Mouse (Mus musculus) ES-E14 (cell line): ENCODE measurements around the gene Clip1.

Experiments
- CHD2 ChIP-seq: IDR thresholded peaks from 2 replicates; pipeline ENCODE4 v1.6.1; 2014; ENCODE audit warnings: mild to moderate bottlenecking, low read depth, low read length, inconsistent platforms
- HCFC1 ChIP-seq: IDR thresholded peaks from 2 replicates; pipeline ENCODE4 v1.6.1; 2012; ENCODE audit warnings: low read length, inconsistent platforms, borderline replicate concordance; ENCODE audit not compliant: insufficient read depth
- MAFK ChIP-seq: IDR thresholded peaks from 2 replicates; pipeline ENCODE4 v1.6.1; 2014; ENCODE audit warnings: mild to moderate bottlenecking, low read depth, low read length, inconsistent platforms; ENCODE audit not compliant: insufficient read depth
- ZNF384 ChIP-seq: IDR thresholded peaks from 2 replicates; pipeline ENCODE4 v1.6.1; 2012; ENCODE audit warnings: low read depth, low read length, inconsistent platforms

- no peak for TF ChIP-seq MAFK
- TF ChIP-seq CHD2, result no peak
- no peak for TF ChIP-seq HCFC1
- TF ChIP-seq ZNF384, result no peak
These were observed 26.8 kb downstream of the Clip1 start for GRCm38 (mm10) chr5:123657651-123658050.
